Comparison of ENCODE assay signal across 8 mouse cellular contexts in genomic region chr2:34249141-34249960, GRCm38 (mm10).
A peak's percentile ranks its signal among the peaks of the same experiment; 100 is the strongest.
DNase-seq lines count a peak whose midpoint lies in the region; ATAC-seq lines count a peak whose summit lies in the region.

No protein-coding gene starts in this region.

- peak overlapping the region; percentile 45 for H3K4me3 ChIP-seq in limb, embryonic 11.5 days (ENCODE audit: low read depth, low read length)
- H3K4me3 ChIP-seq in midbrain, embryonic 13.5 days (replicated peaks): peak overlapping the region; percentile 42

- ATAC-seq in limb, embryonic 11.5 days (ENCODE audit: insufficient number of reproducible peaks, low FRiP score, low TSS enrichment, low read depth): 0 out of 2 replicates have a peak, but pooled peaks have one; percentile 67
- ATAC-seq in midbrain, embryonic 13.5 days: peak; percentile 97

- H3K9me3 ChIP-seq in limb, embryonic 11.5 days (ENCODE audit: control insufficient read depth, low read length): no peaks in the 10 kb centered on the region
- H3K9me3 ChIP-seq in midbrain, embryonic 13.5 days: no peaks in the 10 kb centered on the region

- peaks cover 13% of the 10 kb centered on the region for H3K4me1 ChIP-seq in limb, embryonic 11.5 days (ENCODE audit: control insufficient read depth, insufficient read depth, low read length)
- peaks cover 70% of the 10 kb centered on the region for H3K4me1 ChIP-seq in midbrain, embryonic 13.5 days (replicated peaks)

- H3K36me3 ChIP-seq in limb, embryonic 11.5 days (ENCODE audit: control insufficient read depth, insufficient read depth, low read length): no peaks in the 10 kb centered on the region
- H3K36me3 ChIP-seq in midbrain, embryonic 13.5 days: no peaks in the 10 kb centered on the region

- H3K27ac ChIP-seq in limb, embryonic 11.5 days (replicated peaks; ENCODE audit: low read depth, low read length): peak overlapping the region; percentile 45
- H3K27ac ChIP-seq in midbrain, embryonic 13.5 days: peak overlapping the region; percentile 95

- H3K4me2 ChIP-seq in limb, embryonic 11.5 days (ENCODE audit: low read depth, severe bottlenecking): peak overlapping the region; percentile 82
- peak overlapping the region; percentile 67 for H3K4me2 ChIP-seq in midbrain, embryonic 13.5 days (replicated peaks)

- peak; percentile 28 for DNase-seq in 3134 (ENCODE audit: extremely low read depth, insufficient read length, low spot score)
- DNase-seq in adrenal gland, postnatal 10 days: peak; percentile 69
- DNase-seq in embryo, embryonic 9.5 days (ENCODE audit: extremely low spot score): peak; percentile 86
- peak; percentile 50 to 63 for DNase-seq in heart, adult 18-20 months
- DNase-seq in kidney, adult 18-20 months: peak; percentile 54
- peak; percentile 80 for DNase-seq in limb, embryonic 11.5 days (ENCODE audit: low spot score)
- DNase-seq in spleen, postnatal 36 days (ENCODE audit: low spot score in 2 of 2): peak; percentile 3 to 18

- H3K9ac ChIP-seq in limb, embryonic 11.5 days (ENCODE audit: low read length): peak overlapping the region; percentile 65
- H3K9ac ChIP-seq in midbrain, embryonic 13.5 days (replicated peaks): peak overlapping the region; percentile 61

- under 1% methylated on average over 15 of the region's 15 CpGs for WGBS in limb, embryonic 11.5 days
- 1% methylated on average over 15 of the region's 15 CpGs for WGBS in midbrain, embryonic 13.5 days

- H3K27me3 ChIP-seq in limb, embryonic 11.5 days (ENCODE audit: control insufficient read depth, insufficient read depth, low read length): no peaks in the 10 kb centered on the region
- H3K27me3 ChIP-seq in midbrain, embryonic 13.5 days: no peaks in the 10 kb centered on the region

Comparison
In these comparisons a context has a peak if more than half of its experiments do, and no peak if none do; other contexts are left out.
1. Peak in every context shown above with its lines: DNase-seq, ATAC-seq, H3K4me3 ChIP-seq and H3K27ac ChIP-seq.
2. DNase-seq: peak in every context shown above with its lines; median percentile 86 in embryo, embryonic 9.5 days; 80 in limb, embryonic 11.5 days; 69 in adrenal gland, postnatal 10 days; 56 in heart, adult 18-20 months; 54 in kidney, adult 18-20 months; 28 in 3134; 10 in spleen, postnatal 36 days.